Mouse (Mus musculus): ENCODE data around the gene AW822073.
"Not testable (repeated sequence)": the region's sequence is repeated elsewhere in the genome, so short reads cannot be mapped to it uniquely, and the experiment has no call there.

The AW822073 gene

DNA sequence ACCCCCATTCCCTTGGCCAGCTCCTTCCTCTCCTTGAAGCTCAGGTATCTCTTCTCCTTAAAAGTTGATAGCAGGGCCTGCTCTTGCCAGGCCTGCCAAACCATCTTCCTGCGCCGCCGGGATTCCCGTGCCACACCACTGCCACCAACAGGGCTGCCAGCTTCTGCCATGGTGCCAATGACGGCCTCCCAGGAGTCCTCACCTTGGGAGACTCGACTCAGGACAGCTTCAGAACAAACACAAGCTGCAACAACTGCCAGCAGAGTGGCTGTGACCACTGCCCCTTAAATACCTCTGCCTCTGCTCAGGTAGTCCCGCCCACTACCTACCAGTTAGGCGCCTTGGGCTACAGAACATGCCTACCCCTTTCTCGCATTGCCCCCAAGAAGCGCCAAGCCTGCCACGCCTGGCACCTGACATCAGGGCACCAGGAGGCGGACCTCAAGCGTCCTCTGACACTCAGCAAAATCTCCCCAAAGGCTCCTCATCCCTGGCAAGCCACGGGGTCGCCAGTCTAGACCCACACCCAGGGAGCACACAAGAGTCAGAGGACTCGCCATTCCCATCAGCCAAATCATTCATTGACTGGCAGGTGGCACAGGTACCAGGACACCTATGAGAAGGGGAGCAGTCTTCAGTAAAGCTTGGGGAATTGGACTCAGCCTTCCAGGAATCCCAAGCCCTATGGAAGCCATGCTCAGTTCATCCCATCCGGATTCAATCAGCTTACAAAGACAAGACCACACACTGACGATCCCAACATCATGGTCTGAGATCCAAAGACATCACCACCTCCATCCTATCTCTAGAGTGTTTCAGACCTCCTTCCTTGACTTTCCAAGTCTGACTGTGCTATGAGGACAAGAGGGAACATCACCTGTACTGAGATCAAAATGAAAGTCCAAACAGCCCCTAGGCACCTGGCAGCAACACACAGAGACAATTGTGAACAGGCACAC, at the start of gene AW822073:
TSS of gene AW822073 (minus strand) at position 104 of the 959 bp plus-strand sequence.
- not testable (repeated sequence) for DNase-seq (ENCODE audit: inconsistent ontology term)

DNA sequence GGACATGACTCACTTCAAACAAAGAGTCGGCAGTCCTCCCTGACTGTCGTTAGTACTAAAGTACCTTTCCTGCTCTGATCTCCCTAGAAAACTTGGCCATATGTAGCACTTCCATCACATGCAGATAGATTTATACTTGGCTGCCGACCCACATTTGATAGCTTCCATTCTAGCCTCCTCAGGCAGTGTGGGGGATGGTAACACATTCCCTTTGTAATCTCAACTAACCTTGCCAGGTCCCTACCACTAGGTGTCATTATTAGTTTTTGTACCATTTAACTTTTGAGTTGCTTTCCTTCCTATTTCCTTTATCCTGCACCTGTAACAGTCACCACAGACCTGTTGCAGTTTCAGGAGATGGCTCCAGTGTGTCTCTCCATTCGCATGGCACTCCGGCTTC, 33.7 kb upstream of the AW822073 start:
- DNase-seq (ENCODE audit: inconsistent ontology term) = no peak

DNA sequence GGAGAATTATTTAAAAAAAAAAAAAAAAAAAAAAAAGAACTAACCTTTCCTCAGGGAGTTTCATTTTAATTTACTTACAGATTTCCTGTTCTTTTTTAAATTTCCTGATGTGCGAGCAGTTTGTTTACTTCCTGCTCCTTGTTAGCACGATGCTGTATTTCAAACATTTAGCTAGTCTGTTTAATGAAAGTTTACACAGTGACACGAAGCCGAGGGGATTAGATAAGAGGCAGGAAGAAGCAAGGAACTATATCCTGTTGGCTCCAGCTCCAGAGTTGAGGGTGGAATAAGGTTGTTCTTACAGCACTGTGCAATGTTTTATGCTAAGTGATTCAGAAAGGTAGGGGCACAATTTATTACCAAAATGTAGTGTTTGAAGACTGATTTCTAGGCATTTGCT, 31.2 kb upstream of the AW822073 start:
- no peak for DNase-seq (ENCODE audit: inconsistent ontology term)

DNA sequence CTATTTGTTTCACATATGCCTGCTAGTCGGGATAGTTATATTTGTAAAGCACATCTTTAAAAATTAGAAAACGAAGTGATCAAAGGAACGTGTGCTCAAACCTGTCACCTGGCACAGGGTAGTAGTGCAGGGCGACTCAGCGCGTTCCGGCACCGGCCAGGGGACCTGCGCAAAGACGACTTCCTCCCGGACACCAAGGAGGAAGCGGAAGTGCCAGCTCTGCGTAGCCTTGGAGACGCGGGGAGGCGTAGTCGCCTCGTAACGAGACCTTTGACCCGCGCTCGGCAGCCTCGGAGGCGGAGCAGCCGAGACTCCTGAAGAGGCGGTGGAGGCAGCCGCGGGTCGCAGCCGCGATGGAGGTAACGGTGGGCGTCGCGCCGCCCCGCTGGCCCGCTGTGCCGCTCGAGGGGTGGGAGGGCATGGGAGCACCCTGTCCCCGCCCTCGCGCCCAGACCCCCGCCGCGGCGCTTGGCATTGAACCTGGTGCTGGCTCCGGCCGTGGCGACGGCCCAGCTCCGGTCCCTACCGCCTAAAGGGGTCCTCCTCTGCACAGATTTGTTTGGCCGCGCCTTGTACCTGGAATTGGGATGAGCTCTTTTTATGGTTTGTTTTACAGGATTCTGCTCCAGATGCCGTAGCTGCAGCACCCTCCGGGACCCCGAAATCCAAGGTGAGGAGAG, 30.6 kb upstream of the AW822073 start, which contains the start of gene Gcc2:
TSS of gene Gcc2 (plus strand) at position 285 of the 680 bp plus-strand sequence.
- DNase-seq (ENCODE audit: inconsistent ontology term) = peak; percentile 90

DNA sequence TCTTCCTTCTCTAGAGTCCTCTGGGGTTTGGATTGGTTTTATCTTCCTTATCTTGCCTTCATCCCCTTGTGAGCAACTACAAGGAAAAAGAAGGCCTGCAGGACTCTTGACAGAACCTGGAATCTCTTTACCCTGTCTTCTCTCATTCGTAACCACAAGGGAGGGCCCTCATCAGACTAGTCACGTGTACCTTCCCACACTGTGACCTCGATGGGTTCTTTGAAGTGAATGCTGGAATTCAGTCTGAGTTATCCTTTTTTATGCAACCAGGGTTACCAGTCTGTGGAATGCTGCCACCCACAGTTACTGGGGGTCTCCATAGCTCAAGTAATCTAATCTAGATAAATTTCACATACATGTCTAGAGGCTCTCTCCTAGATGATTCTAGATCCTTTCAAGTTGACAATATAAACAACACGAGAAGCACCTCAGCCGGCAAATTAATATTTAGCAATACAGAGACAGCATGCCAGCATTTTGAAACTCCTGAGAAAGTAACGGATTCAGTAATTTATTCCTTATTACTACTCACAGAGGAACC, 30.0 kb upstream of the AW822073 start:
- DNase-seq (ENCODE audit: inconsistent ontology term) = peak; percentile 24

DNA sequence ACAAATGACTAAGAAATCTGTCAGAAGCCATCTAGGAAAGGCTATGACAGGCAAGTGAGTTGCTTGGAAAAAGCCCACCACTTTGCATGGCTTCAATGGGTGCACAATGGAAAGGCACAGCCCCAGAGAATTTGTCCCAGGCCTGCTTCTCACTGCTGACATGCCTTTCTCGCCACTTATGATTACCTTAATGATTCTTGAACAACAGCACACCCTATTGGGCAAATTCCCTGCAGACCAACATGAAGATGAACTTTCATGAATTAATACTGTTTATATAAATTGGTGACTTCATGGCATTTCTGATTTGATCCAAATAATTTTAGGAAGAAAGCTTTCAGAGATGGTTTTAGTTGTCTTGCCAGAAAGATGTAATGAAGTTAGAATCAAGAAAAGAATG, 24.8 kb upstream of the AW822073 start:
- DNase-seq (ENCODE audit: inconsistent ontology term) = no peak

DNA sequence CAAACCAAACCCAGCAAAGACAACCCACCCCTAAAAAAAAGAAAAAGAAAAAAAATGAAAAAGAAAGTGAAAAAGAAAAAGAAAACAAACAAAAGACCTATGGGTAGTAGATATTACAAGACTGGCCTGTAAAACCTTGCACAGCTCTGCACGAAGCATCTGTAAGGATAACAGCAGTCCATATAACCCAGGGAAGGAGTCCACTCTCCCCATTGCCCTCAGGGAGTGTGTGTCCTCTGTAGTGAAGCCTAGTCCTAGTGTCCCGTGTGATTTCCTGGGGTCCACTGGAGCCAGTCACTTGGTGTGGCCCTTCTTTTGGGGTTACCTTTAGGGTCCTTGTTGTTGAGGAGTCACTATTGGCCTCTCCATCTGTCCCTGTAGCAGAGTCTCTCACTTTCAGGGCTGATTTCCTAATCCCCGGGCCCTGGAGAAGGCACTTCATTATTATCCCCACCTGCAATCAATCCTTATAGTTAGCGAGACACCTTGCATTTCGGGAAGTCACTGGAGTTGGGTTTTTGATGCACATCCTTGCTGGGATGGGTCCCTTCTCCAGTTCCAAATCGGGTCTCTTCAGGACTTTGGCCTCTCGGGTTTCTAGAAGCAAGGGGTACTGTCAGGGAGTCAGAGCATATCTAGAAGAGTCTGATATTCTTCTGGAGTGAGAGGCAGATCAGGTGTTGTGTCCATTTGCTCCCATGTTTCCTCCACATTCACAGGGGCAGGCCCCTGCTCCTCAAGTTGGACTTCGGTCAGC, 14.4 kb upstream of the AW822073 start:
- peak; percentile 20 for DNase-seq (ENCODE audit: inconsistent ontology term)

DNA sequence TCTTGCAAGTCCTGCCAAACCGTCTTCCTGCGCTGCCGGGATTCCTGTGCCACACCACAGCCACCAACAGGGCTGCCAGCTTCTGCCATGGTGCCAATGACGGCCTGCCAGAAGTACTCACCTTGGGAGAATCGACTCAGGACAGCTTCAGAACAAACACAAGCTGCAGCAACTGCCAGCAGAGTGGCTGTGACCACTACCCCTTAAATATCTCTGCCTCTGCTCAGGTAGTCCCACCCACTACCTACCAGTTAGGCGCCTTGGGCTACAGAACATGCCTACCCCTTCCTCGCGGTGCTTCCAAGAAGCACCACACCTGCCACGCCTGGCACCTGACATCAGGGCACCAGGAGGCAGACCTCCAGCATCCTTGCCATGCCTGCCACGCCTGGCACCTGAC, 11.9 kb upstream of the AW822073 start, which contains the start of gene Gm4981:
TSS of gene Gm4981 (minus strand) at position 89 of the 400 bp plus-strand sequence.
- no peak for DNase-seq (ENCODE audit: inconsistent ontology term)

DNA sequence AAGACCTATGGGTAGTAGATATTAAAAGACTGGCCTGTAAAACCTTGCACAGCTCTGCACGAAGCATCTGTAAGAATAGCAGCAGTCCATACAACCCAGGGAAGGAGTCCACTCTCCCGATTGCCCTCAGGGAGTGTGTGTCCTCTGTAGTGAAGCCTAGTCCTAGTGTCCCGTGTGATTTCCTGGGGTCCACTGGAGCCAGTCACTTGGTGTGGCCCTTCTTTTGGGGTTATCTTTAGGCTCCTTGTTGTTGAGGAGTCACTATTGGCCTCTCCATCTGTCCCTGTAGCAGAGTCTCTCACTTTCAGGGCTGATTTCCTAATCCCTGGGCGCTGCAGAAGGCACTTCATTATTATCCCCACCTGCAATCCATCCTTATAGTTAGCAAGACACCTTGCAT, 10.3 kb upstream of the AW822073 start:
- not testable (repeated sequence) for DNase-seq (ENCODE audit: inconsistent ontology term)

DNA sequence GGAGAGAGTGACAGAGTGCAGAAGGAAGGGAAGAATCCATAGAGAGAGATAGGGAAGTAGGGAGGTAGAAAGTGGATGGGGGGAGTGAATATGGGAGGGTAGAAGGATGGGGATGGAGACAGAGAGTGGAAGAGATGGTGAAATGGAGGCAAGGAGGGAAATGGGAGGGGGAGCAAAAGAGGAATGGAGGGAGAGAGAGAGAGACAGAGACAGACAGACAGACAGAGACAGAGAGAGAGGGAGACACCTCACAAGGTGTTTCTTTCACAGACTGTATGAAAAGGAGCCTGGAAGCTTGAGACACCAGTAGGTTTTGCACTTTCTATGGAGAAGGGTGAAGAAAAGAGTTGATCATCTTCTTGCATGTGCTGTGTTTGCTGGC, 9.0 kb upstream of the AW822073 start:
- DNase-seq (ENCODE audit: inconsistent ontology term) = not testable (repeated sequence)

DNA sequence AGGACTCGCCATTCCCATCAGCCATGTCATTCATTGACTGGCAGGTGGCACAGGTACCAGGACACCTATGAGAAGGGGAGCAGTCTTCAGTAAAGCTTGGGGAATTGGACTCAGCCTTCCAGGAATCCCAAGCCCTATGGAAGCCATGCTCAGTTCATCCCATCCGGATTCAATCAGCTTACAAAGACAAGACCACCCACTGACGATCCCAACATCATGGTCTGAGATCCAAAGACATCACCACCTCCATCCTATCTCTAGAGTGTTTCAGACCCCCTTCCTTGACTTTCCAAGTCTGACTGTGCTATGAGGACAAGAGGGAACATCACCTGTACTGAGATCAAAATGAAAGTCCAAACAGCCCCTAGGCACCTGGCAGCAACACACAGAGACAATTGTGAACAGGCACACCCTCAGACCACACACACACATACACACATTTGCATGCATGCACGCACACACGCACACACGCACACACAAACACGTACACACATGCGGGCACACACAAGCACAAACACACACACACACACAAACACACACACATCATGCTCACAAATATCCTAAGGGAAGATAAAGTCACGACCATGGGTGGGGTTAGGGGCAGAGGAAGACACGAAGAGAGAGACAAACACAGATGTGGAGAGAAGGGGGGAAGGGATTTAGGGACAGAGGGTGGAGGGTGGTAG, 8.5 kb upstream of the AW822073 start:
- DNase-seq (ENCODE audit: inconsistent ontology term) = not testable (repeated sequence)

DNA sequence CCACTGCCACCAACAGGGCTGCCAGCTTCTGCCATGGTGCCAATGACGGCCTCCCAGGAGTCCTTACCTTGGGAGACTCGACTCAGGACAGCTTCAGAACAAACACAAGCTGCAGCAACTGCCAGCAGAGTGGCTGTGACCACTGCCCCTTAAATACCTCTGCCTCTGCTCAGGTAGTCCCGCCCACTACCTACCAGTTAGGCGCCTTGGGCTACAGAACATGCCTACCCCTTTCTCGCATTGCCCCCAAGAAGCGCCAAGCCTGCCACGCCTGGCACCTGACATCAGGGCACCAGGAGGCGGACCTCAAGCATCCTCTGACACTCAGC, 7.9 kb upstream of the AW822073 start, which contains the start of gene Duxf3:
TSS of gene Duxf3 (minus strand) at position 35 of the 329 bp plus-strand sequence.
- not testable (repeated sequence) for DNase-seq (ENCODE audit: inconsistent ontology term)

DNA sequence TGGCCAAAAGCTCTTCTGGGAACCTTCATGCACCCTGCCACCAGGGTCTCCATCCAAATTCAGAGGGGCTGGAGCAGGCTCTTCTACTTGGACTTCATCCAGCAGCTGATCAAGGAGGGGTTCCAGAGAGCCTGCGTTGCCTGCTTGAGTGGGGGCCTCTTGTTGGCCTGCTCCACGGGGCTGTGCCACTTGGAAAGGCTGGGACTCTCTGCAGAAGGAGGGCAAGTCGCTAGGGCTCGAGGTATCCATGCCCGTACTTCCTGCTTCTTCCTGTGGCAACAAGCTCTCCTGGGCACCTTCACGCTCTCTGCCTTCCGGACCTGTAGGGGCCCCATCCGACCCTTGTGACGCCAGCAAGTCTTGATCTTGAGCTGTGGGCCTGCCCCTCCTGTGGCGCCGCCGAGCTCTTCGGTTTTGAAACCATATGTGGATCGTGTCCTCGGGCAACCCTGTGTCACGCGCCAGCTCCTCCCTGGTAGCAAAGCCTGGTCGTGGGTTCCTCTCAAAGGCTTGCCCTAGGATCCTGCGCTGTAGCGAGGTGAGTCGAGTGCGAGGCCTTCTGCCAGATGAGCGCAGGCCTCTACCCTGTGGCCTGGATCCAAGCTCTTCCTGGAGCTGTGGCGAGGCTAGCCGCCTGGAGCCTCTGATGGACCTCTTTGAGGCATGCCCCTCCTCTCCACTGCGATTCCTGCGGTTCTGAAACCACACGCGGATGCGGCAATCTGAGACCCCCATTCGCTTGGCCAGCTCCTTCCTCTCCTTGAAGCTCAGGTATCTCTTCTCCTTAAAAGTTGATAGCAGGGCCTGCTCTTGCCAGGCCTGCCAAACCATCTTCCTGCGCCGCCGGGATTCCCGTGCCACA, 7.3 kb upstream of the AW822073 start:
- peak; percentile 52 for DNase-seq (ENCODE audit: inconsistent ontology term)

DNA sequence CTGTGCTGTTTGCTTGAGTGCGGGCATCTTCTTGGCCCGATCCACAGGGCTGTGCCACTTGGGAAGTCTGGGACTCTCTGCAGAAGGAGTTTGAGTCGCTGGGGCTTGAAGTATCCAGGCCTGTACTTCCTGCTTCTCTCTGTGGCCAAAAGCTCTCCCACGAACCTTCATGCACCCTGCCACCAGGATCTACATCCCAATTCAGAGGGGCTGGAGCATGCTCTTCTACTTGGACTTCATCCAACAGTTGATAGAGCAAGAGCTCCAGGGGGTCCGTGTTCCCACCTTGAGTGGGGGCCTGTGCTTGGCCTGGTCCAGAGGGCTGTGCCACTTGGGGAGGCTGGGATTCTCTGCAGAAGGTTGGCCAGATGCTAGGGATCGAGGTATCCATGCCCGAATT, 6.4 kb upstream of the AW822073 start:
- not testable (repeated sequence) for DNase-seq (ENCODE audit: inconsistent ontology term)

DNA sequence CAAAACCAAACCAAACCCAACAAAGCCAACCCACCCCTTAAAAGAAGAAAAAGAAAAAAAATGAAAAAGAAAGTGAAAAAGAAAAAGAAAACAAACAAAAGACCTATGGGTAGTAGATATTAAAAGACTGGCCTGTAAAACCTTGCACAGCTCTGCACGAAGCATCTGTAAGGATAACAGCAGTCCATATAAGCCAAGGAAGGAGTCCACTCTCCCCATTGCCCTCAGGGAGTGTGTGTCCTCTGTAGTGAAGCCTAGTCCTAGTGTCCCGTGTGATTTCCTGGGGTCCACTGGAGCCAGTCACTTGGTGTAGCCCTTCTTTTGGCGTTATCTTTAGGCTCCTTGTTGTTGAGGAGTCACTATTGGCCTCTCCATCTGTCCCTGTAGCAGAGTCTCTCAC, 5.3 kb upstream of the AW822073 start:
- not testable (repeated sequence) for DNase-seq (ENCODE audit: inconsistent ontology term)

DNA sequence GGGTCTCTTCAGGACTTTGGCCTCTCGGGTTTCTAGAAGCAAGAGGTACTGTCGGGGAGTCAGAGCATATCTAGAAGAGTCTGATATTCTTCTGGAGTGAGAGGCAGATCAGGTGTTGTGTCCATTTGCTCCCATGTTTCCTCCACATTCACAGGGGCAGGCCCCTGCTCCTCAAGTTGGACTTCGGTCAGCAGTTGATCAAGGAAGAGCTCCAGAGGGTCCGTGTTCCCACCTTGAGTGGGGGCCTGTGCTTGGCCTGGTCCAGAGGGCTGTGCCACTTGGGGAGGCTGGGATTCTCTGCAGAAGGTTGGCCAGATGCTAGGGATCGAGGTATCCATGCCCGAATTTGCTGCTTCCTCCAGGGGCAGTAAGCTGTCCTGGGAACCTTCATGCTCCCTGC, 3.1 kb upstream of the AW822073 start:
- not testable (repeated sequence) for DNase-seq (ENCODE audit: inconsistent ontology term)

DNA sequence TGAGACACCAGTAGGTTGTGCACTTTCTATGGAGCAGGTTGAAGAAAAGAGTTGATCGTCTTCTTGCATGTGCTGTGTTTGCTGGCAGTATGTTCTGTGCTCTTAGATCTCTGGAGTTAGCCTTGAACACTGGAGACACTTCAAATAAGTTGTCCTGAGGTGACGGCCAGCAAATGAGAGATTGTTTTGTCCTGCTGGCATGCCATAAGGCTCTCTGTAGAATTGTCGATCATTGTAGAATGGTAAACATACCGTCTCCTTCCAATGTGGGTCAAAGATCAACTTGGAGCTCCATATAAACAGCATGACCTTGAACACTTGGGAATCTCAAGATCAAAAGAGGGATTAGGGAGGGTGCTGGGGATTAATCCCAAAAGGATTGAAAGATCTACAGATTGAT, 1.6 kb upstream of the AW822073 start:
- DNase-seq (ENCODE audit: inconsistent ontology term) = not testable (repeated sequence)

DNA sequence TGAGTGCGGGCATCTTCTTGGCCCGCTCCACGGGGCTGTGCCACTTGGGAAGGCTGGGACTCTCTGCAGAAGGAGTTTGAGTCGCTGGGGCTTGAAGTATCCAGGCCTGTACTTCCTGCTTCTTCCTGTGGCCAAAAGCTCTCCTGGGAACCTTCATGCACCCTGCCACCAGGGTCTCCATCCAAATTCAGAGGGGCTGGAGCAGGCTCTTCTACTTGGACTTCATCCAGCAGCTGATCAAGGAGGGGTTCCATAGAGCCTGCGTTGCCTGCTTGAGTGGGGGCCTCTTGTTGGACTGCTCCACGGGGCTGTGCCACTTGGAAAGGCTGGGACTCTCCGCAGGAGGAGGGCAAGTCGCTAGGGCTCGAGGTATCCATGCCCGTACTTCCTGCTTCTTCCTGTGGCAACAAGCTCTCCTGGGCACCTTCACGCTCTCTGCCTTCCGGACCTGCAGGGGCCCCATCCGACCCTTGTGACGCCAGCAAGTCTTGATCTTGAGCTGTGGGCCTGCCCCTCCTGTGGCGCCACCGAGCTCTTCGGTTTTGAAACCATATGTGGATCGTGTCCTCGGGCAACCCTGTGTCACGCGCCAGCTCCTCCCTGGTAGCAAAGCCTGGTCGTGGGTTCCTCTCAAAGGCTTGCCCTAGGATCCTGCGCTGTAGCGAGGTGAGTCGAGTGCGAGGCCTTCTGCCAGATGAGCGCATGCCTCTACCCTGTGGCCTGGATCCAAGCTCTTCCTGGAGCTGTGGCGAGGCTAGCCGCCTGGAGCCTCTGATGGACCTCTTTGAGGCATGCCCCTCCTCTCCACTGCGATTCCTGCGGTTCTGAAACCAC, 541 bp downstream of the AW822073 start:
- DNase-seq (ENCODE audit: inconsistent ontology term) = peak; percentile 24

DNA sequence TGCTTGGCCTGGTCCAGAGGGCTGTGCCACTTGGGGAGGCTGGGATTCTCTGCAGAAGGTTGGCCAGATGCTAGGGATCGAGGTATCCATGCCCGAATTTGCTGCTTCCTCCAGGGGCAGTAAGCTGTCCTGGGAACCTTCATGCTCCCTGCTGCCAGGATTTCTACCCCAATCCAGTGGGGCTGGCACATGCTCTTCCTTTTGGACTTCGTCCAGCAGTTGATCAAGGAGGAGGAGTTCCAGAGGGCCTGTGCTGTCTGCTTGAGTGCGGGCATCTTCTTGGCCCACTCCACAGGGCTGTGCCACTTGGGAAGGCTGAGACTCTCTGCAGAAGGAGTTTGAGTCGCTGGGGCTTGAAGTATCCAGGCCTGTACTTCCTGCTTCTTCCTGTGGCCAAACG, 1.6 kb downstream of the AW822073 start:
- DNase-seq (ENCODE audit: inconsistent ontology term) = not testable (repeated sequence)

Data from Muller cell, postnatal 12 days (primary cell).